Mouse (Mus musculus) brain, embryonic 14.5 days (tissue): ENCODE results near the gene Hmcn1.

Source experiments
- CTCF ChIP-seq: fragments of 200-500 bp; IDR thresholded peaks from 2 replicates; pipeline ENCODE4 v1.5.1; 2012; ENCODE audit warnings: inconsistent platforms, mild to moderate bottlenecking, moderate library complexity, borderline replicate concordance; ENCODE audit not compliant: insufficient read depth, insufficient read length; ENCODE audit errors: extremely low read depth
- POLR2A ChIP-seq: fragments of 200-500 bp; IDR thresholded peaks from 2 replicates; pipeline ENCODE4 v1.6.1; 2012; ENCODE audit warnings: mild to moderate bottlenecking, inconsistent platforms, borderline replicate concordance; ENCODE audit not compliant: poor library complexity, insufficient read depth, insufficient read length, severe bottlenecking; ENCODE audit errors: extremely low read depth

DNA sequence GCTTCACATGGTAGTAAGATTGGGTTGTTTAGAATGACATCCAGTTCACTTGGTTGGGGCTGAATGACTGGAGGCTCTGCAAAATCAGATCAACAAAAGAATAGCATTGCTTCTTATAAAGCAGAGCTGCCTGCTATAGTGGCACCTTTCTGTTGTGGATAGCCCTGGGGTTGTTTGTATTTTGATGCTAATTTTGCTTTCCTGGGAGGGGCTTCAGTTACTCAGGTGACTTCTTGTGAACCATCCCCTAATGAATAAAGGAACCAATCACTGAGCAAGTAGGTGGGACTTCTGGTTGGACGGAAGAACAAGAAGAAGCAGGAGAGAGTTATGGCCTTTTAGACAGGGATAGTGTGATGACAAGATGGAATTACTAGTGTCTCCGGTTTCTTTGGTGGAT lies 370.0 kb downstream of the Hmcn1 start:
- TF ChIP-seq CTCF (no peak), POLR2A (no peak)
